Mouse (Mus musculus) kidney, adult 2 months (tissue): ENCODE measurements around the gene Crebzf.

Experiments
- CTCF ChIP-seq: fragments of 200-500 bp; conservative IDR thresholded peaks from 2 replicates; pipeline ENCODE4 v1.5.1; 2011; ENCODE audit warnings: low read depth, mild to moderate bottlenecking, control low read depth, low read length, moderate library complexity, mixed read lengths; ENCODE audit not compliant: insufficient read depth, insufficient read length
- POLR2A ChIP-seq: fragments of 200-500 bp; IDR thresholded peaks from one replicate; pipeline ENCODE4 v1.6.1; 2011; ENCODE audit warnings: low read depth, low read length, control low read depth

- TF ChIP-seq CTCF (no peak), POLR2A (peak; percentile 83)
Observed at GRCm38 (mm10) chr7:90442518-90443080, at the start of gene Crebzf.
